Mouse (Mus musculus) cerebellum, adult 2 months (tissue): ENCODE results near the gene Enah.

Source experiments
- CTCF ChIP-seq: fragments of 200-500 bp; IDR thresholded peaks from 2 replicates; pipeline ENCODE4 v1.5.1; 2011; ENCODE audit warnings: low read depth, mild to moderate bottlenecking, control low read depth, low read length, moderate library complexity, borderline replicate concordance; ENCODE audit not compliant: insufficient read depth
- POLR2A ChIP-seq: fragments of 200-500 bp; IDR thresholded peaks from 2 replicates; pipeline ENCODE4 v1.6.1; 2011; ENCODE audit warnings: low read length, control low read depth, borderline replicate concordance; ENCODE audit not compliant: insufficient read depth

GRCm38 (mm10) chr1:181854829-181855228 lies 165.0 kb downstream of the Enah start:
- TF ChIP-seq CTCF, result no peak
- no peak for TF ChIP-seq POLR2A
